Mouse (Mus musculus): ENCODE measurements around the gene Rpl3. TPM values are rescaled to one million over a fixed set of nuclear protein-coding genes. Genes with fewer than 3 reads are reported as not detected.

Rpl3 gene
- total RNA-seq, 4 experiments from 2014 or later: 23.1 to 56.7 (median 39.7) TPM

GRCm38 (mm10) chr15:80037255-80038109 lies 54.2 kb downstream of the Rpl3 start:
- DNase-seq (ENCODE audit: low spot score in 2 of 2): no peak

GRCm38 (mm10) chr15:80035341-80035885 lies 56.3 kb downstream of the Rpl3 start:
- DNase-seq (ENCODE audit: low spot score in 2 of 2): no peak

GRCm38 (mm10) chr15:80034913-80035312 lies 56.8 kb downstream of the Rpl3 start:
- no peak for DNase-seq (ENCODE audit: low spot score in 2 of 2)

- no peak for DNase-seq (ENCODE audit: low spot score in 2 of 2)
These were observed 57.3 kb downstream of the Rpl3 start for GRCm38 (mm10) chr15:80034366-80034765.

DNA sequence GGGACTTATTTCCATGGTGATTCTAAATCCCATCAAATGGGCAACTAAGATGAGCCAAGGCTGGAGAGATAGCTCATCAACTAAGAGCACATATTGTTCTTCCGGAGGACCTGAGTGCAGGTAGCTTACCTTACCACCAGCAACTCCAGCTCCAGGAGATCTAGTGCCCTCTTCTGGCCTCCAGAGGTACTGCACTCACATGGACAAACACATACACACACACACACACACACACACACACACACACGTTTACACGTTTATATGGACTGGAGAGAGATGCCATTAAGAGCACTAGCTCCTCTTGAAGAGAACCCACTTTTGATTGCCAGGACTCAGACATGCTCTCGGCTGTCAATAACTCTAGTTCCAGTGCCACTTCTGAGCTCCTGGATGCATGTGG lies 60.5 kb downstream of the Rpl3 start:
- no peak for DNase-seq (ENCODE audit: low spot score in 2 of 2)

DNA sequence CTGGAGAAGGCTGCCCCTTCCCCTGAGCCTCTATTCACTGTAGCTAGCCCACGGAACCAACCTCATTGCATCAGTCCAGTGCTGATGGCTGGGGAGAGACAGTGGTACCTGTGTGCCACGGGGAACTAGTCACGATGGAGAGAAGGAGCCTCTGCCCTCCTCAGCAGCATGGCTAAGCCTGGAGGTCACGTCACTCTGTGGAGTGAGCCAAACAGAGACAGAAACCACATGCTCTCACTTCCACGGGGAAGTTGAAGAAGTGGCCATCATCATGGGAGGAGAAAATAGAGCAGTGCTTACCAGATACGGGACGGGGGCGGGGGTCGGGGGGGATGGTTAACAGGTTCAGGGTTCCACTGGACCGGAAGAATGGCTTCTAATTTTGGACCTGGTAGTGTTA lies 61.3 kb downstream of the Rpl3 start:
- DNase-seq (ENCODE audit: low spot score in 2 of 2): no peak

- DNase-seq (ENCODE audit: low spot score in 2 of 2): no peak
These were observed 62.8 kb downstream of the Rpl3 start for GRCm38 (mm10) chr15:80028862-80029261.

Small RNA genes within 50 kb of the gene (microRNA-seq; reads per million reads assigned to microRNA genes)
- gene Snord43: 29.9 reads per million, percentile 30 among the genes with 10 or more reads in this experiment

Other genes with a start within 250 kb of the Rpl3 start
- gene Apobec3, start 200.2 kb downstream of the Rpl3 start, total RNA-seq (2022): 1 to 10 TPM; 1.4 to 2.4 (median 2.0) TPM
- 10 to 100 TPM; 19.1 to 26.4 (median 20.8) TPM for gene Cbx7, start 120.7 kb downstream of the Rpl3 start, total RNA-seq (2022)
- gene Pdgfb, start 76.9 kb downstream of the Rpl3 start, total RNA-seq (2022): 10 to 100 TPM in 3 of 4 experiments, 1 to 10 TPM in 1; 8.3 to 16.9 (median 12.9) TPM
- 10 to 100 TPM; 54.5 to 72.8 (median 61.1) TPM for gene Syngr1, start 534 bp downstream of the Rpl3 start, total RNA-seq (2022)
- 10 to 100 TPM; 11.5 to 13.6 (median 12.8) TPM for gene Tab1, start 41.3 kb upstream of the Rpl3 start, total RNA-seq (2022)
- 1 to 10 TPM in 1 of 4 experiments, under 1 TPM in 3; 0.29 to 1.1 (median 0.75) TPM for gene Mgat3, start 81.9 kb upstream of the Rpl3 start, total RNA-seq (2022)
- gene Mief1, start 142.2 kb upstream of the Rpl3 start, total RNA-seq (2022): 10 to 100 TPM; 25.6 to 28.6 (median 26.4) TPM
- 10 to 100 TPM in 2 of 4 experiments, 1 to 10 TPM in 2; 3.3 to 22.6 (median 9.7) TPM for gene AC140267.1, start 144.0 kb upstream of the Rpl3 start, total RNA-seq (2022)
- gene Atf4, start 163.3 kb upstream of the Rpl3 start, total RNA-seq (2022): 100 to 1,000 TPM; 130 to 146 (median 141) TPM
- gene Rps19bp1, start 172.4 kb upstream of the Rpl3 start, total RNA-seq (2022): 10 to 100 TPM; 12.2 to 15.4 (median 12.8) TPM
- gene Cacna1i, start 195.4 kb upstream of the Rpl3 start, total RNA-seq (2022): 1 to 10 TPM in 1 of 4 experiments, under 1 TPM in 3; 0.15 to 1.9 (median 0.38) TPM